Mouse (Mus musculus): ENCODE results near the gene Nr2e3. TPM values are rescaled to one million over a fixed set of nuclear protein-coding genes. Genes with fewer than 3 reads are reported as not detected.

Gene Nr2e3
- polyA plus RNA-seq (2014; fragmentation: Nextera tagmentation; extraction: Ambion mirVana), result not detected in 2 replicates

DNA sequence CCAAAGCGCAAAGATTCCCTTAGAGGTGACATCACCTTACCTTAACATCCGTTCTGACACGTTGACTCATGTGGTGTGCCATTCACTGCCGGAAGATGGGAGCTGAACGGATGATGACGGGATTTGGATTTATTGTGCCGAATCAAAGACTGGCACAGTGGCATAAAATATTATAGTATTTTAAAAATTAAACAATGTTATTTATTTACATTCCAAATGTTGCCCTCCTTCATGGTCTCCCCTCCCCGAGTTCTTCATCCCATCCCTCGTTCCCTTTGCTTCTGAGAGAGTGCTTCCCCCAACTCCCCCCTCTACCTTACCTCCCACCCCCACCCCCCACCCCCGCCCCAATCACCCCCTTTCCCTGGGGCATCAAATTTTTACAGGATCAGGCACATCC, at the start of gene Nr2e3:
TSS of gene Nr2e3 (minus strand) at position 101 of the 400 bp plus-strand sequence.
- 87% methylated on average over 10 of the region's 10 CpGs for WGBS
- Histone ChIP-seq H3K4me1 (ENCODE audit: control insufficient read depth, insufficient read depth, low read length) (no peaks in the 10 kb centered on the region), H3K4me3 (replicated peaks; ENCODE audit: low read depth, low read length) (no peak within 1 kb of the TSS), H3K9me3 (ENCODE audit: control insufficient read depth, low read length) (no peaks in the 10 kb centered on the region), H3K36me3 (ENCODE audit: control insufficient read depth, insufficient read depth, low read length) (no peaks in the 10 kb centered on the region), H3K27ac (replicated peaks; ENCODE audit: low read depth, low read length) (no peak within 1 kb of the TSS), H3K4me2 (ENCODE audit: low read length) (no peak within 1 kb of the TSS), H3K27me3 (ENCODE audit: control insufficient read depth, insufficient read depth, low read length) (no peaks in the 10 kb centered on the region), H3K9ac (replicated peaks; ENCODE audit: low read length) (no peak within 1 kb of the TSS)
- ATAC-seq (ENCODE audit: low FRiP score, low TSS enrichment), result no peak
- no peak for DNase-seq

DNA sequence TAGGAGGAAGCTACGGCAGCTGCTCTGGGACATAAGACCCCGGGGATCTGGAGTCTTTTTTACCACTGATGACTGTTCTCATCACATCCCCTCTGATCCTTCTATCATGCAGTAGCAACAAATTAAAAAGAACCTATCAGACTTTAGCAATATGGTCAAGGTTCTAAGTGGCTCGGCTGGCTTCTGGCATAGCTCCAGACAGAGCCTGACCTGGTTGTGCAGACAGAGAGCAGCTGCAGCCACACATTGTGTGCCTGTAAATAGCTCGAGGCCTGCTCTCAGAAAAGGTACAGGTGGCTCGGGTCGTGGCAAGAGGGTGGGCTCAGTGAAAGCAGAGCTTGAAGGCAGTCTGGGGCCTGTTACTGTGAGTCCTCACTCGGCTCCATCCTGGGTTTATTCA, 48.5 kb upstream of the Nr2e3 start:
- Histone ChIP-seq H3K4me1 (ENCODE audit: control insufficient read depth, insufficient read depth, low read length) (no peaks in the 10 kb centered on the region), H3K9me3 (ENCODE audit: control insufficient read depth, low read length) (no peaks in the 10 kb centered on the region), H3K4me3 (replicated peaks; ENCODE audit: low read depth, low read length) (no peak overlapping the region), H3K27ac (replicated peaks; ENCODE audit: low read depth, low read length) (no peak overlapping the region), H3K36me3 (ENCODE audit: control insufficient read depth, insufficient read depth, low read length) (no peaks in the 10 kb centered on the region), H3K27me3 (ENCODE audit: control insufficient read depth, insufficient read depth, low read length) (no peaks in the 10 kb centered on the region), H3K4me2 (ENCODE audit: low read length) (no peak overlapping the region), H3K9ac (replicated peaks; ENCODE audit: low read length) (no peak overlapping the region)
- 59% methylated on average over 7 of the region's 7 CpGs for WGBS
- DNase-seq, result no peak
- ATAC-seq (ENCODE audit: low FRiP score, low TSS enrichment), result no peak

DNA sequence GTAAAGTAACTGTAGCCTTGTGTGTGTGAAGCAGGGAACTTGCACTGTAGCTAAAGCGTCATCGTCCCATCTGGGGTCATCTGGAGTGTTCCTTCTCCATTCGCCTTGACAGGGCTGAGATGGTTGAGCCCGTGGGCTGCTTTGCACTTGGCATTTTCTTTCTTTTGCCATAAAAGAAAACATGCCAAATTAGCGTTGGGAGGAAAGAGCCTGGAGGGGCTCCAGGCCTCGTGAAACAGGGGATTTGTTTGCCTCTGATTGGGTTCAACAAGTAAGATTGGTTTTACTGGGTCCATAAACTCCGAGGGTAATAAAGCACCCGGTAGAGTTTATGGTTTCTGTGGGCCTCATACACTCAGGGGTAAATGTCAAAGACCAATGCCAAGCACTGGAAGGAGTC, 41.9 kb upstream of the Nr2e3 start:
- H3K4me2 ChIP-seq (ENCODE audit: low read length), result no peak overlapping the region
- no peaks in the 10 kb centered on the region for H3K4me1 ChIP-seq (ENCODE audit: control insufficient read depth, insufficient read depth, low read length)
- no peaks in the 10 kb centered on the region for H3K36me3 ChIP-seq (ENCODE audit: control insufficient read depth, insufficient read depth, low read length)
- H3K4me3 ChIP-seq (replicated peaks; ENCODE audit: low read depth, low read length), result no peak overlapping the region
- H3K9ac ChIP-seq (replicated peaks; ENCODE audit: low read length), result no peak overlapping the region
- H3K27ac ChIP-seq (replicated peaks; ENCODE audit: low read depth, low read length), result no peak overlapping the region
- no peaks in the 10 kb centered on the region for H3K9me3 ChIP-seq (ENCODE audit: control insufficient read depth, low read length)
- no peak for ATAC-seq (ENCODE audit: low FRiP score, low TSS enrichment)
- H3K27me3 ChIP-seq (ENCODE audit: control insufficient read depth, insufficient read depth, low read length), result no peaks in the 10 kb centered on the region
- no peak for DNase-seq
- 90% methylated on average over 8 of the region's 8 CpGs for WGBS

DNA sequence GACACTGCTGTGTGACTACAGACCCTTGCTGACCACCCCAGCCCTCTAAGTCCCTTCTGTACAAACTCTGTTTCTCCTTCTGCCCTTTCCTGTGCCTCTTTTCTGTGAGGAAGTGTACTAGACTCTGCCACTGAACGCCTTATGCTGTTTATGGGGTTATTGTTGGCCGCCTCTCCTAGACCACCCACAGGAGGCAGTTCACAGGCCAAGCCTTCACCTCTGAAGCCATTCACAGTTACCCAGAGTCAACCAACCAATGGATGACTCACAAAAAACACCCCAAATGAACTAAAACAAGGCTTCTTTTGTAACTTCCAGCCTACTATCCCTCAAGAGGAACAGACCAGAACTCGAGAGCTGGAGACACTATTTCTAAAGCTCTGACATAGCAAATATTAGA, 41.0 kb upstream of the Nr2e3 start:
- no peaks in the 10 kb centered on the region for H3K4me1 ChIP-seq (ENCODE audit: control insufficient read depth, insufficient read depth, low read length)
- H3K36me3 ChIP-seq (ENCODE audit: control insufficient read depth, insufficient read depth, low read length), result no peaks in the 10 kb centered on the region
- H3K4me2 ChIP-seq (ENCODE audit: low read length), result no peak overlapping the region
- no peak for ATAC-seq (ENCODE audit: low FRiP score, low TSS enrichment)
- H3K9ac ChIP-seq (replicated peaks; ENCODE audit: low read length), result no peak overlapping the region
- H3K4me3 ChIP-seq (replicated peaks; ENCODE audit: low read depth, low read length), result no peak overlapping the region
- H3K9me3 ChIP-seq (ENCODE audit: control insufficient read depth, low read length), result no peaks in the 10 kb centered on the region
- 80% methylated on average over 3 of the region's 3 CpGs for WGBS
- H3K27ac ChIP-seq (replicated peaks; ENCODE audit: low read depth, low read length), result no peak overlapping the region
- no peak for DNase-seq
- H3K27me3 ChIP-seq (ENCODE audit: control insufficient read depth, insufficient read depth, low read length), result no peaks in the 10 kb centered on the region

DNA sequence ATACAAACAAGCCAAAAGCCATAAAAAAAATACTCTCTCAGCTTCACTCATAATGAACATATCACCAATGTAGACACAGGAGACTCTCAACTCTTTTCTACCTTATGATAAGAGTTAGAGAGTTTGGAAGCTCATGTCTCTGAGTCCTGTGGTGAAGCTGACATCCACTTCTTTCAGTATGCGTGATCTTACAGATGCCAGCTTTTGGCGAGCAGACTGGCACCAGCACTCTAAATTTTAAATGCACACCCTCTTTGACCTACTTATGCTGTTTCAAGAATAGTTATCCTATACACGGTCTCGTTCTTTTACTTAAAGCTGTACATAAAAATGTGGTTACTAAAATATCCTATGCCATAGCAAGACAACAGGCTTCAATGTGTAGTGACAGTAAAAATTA, 37.3 kb upstream of the Nr2e3 start:
- Histone ChIP-seq H3K27me3 (ENCODE audit: control insufficient read depth, insufficient read depth, low read length) (no peaks in the 10 kb centered on the region), H3K27ac (replicated peaks; ENCODE audit: low read depth, low read length) (no peak overlapping the region), H3K4me3 (replicated peaks; ENCODE audit: low read depth, low read length) (no peak overlapping the region), H3K9ac (replicated peaks; ENCODE audit: low read length) (no peak overlapping the region), H3K9me3 (ENCODE audit: control insufficient read depth, low read length) (no peaks in the 10 kb centered on the region), H3K36me3 (ENCODE audit: control insufficient read depth, insufficient read depth, low read length) (no peaks in the 10 kb centered on the region), H3K4me2 (ENCODE audit: low read length) (no peak overlapping the region), H3K4me1 (ENCODE audit: control insufficient read depth, insufficient read depth, low read length) (no peaks in the 10 kb centered on the region)
- 93% methylated on average over 4 of the region's 4 CpGs for WGBS
- ATAC-seq (ENCODE audit: low FRiP score, low TSS enrichment) (no peak), DNase-seq (no peak)

DNA sequence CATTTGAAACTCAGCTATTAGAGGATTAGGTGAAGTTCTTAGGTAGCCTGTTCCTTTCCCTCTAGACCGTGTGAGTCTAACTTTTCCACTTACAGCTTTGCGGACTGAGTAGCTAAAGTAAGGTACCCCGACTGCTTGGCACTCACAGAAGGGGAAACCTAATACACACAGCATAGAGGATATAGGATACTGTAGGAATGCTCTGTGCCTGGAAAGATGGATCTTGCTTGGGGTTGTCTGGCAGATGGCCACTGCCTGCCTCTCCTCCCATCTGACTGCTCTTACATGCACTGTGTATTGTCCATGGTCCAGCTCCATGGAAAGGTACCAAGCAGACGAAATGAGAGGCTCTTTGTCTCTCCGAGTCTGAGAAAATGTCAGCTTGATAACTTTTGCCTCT, 30.9 kb upstream of the Nr2e3 start:
- WGBS, result 78% methylated on average over 5 of the region's 5 CpGs
- DNase-seq, result no peak

DNA sequence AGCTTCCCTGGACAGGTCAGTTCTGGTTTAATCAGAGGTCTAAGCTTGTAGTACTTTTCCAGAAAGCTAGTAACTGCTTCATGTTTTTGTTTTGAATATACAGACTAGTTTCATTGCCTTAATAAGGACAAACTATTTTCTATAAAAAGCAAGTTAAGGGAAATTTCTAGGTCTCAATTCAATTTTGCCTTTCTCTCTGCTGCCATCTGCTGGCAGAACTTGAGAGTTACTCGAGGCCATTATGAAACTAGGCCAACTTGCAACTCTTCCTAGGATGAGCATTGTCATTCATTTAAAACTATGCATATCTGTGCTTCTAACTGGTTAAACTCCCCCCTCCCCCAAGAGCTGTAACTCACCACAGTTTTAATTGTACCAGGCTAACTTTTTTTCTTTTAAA, 29.4 kb upstream of the Nr2e3 start:
- Histone ChIP-seq H3K27ac (replicated peaks; ENCODE audit: low read depth, low read length) (no peak overlapping the region), H3K4me2 (ENCODE audit: low read length) (no peak overlapping the region), H3K36me3 (ENCODE audit: control insufficient read depth, insufficient read depth, low read length) (no peaks in the 10 kb centered on the region), H3K4me1 (ENCODE audit: control insufficient read depth, insufficient read depth, low read length) (no peaks in the 10 kb centered on the region), H3K27me3 (ENCODE audit: control insufficient read depth, insufficient read depth, low read length) (no peaks in the 10 kb centered on the region), H3K9ac (replicated peaks; ENCODE audit: low read length) (no peak overlapping the region), H3K4me3 (replicated peaks; ENCODE audit: low read depth, low read length) (no peak overlapping the region), H3K9me3 (ENCODE audit: control insufficient read depth, low read length) (no peaks in the 10 kb centered on the region)
- DNase-seq, result peak; percentile 90
- 0% methylated on average over 1 of the region's 1 CpGs for WGBS
- no peak for ATAC-seq (ENCODE audit: low FRiP score, low TSS enrichment)

More for the DNA sequence above, 30.9 kb upstream of the Nr2e3 start:
- no peak overlapping the region for H3K9ac ChIP-seq (replicated peaks; ENCODE audit: low read length)
- H3K4me2 ChIP-seq (ENCODE audit: low read length), result no peak overlapping the region
- no peak for ATAC-seq (ENCODE audit: low FRiP score, low TSS enrichment)
- H3K27me3 ChIP-seq (ENCODE audit: control insufficient read depth, insufficient read depth, low read length), result no peaks in the 10 kb centered on the region
- H3K36me3 ChIP-seq (ENCODE audit: control insufficient read depth, insufficient read depth, low read length), result no peaks in the 10 kb centered on the region
- H3K4me1 ChIP-seq (ENCODE audit: control insufficient read depth, insufficient read depth, low read length), result no peaks in the 10 kb centered on the region
- H3K9me3 ChIP-seq (ENCODE audit: control insufficient read depth, low read length), result no peaks in the 10 kb centered on the region
- H3K27ac ChIP-seq (replicated peaks; ENCODE audit: low read depth, low read length), result no peak overlapping the region
- no peak overlapping the region for H3K4me3 ChIP-seq (replicated peaks; ENCODE audit: low read depth, low read length)

DNA sequence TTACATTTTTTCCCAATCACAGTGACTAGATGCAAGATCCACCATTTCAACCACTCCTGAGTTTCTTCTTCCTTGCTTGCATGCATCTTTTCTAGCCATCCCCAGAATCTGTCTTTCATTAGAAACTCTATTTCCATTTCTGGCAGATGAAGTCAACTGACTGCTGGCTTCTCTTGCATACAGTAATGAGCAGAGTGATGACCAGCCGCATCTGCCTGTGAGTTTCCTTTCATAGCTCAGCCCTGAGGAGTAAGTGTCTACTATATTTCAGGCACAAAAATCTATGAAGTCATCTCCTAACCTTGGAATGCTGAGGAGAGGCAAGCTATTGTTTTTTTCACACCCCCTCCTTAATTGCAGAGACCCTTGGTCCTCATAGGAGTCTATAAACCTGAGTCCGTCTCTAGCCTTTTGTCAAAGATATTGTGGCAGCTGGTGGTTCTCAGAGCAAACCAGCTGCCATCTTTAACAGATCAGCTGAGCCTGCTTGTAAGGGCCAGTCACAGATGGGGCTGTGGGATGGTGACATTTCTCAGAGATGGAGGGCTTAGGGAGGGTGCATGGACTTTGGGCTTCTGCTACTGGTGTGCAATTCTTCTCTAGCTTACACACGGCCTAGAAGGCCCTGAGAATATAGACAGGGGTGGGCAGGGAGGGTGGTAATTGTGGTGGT, 25.6 kb upstream of the Nr2e3 start:
- Histone ChIP-seq H3K4me1 (ENCODE audit: control insufficient read depth, insufficient read depth, low read length) (no peaks in the 10 kb centered on the region), H3K9me3 (ENCODE audit: control insufficient read depth, low read length) (no peaks in the 10 kb centered on the region), H3K27ac (replicated peaks; ENCODE audit: low read depth, low read length) (no peak overlapping the region), H3K9ac (replicated peaks; ENCODE audit: low read length) (no peak overlapping the region), H3K27me3 (ENCODE audit: control insufficient read depth, insufficient read depth, low read length) (no peaks in the 10 kb centered on the region), H3K36me3 (ENCODE audit: control insufficient read depth, insufficient read depth, low read length) (no peaks in the 10 kb centered on the region), H3K4me3 (replicated peaks; ENCODE audit: low read depth, low read length) (no peak overlapping the region), H3K4me2 (ENCODE audit: low read length) (no peak overlapping the region)
- WGBS, result 71% methylated on average over 3 of the region's 3 CpGs
- no peak for ATAC-seq (ENCODE audit: low FRiP score, low TSS enrichment)
- DNase-seq, result no peak

DNA sequence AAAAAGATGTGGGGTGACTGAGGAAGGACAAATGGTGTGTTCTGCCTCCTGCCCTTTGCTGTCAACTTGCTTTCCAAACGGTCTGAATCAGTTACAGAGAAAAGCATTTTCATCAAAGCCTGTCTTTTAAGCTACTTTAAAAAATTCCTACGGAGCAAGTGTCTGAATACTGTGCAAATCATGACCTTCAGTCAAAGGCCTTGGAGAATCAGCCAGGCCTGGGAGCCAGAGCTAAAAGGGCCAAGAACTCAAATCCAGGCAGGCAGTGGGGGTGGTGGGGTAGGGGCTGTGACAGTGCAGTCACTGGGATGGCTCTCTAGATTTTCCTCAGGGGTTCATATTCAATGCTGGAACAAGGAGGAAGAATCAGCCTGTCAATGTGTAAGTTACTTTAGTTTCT, 20.7 kb upstream of the Nr2e3 start:
- Histone ChIP-seq H3K4me2 (ENCODE audit: low read length) (no peak overlapping the region), H3K9ac (replicated peaks; ENCODE audit: low read length) (no peak overlapping the region), H3K4me1 (ENCODE audit: control insufficient read depth, insufficient read depth, low read length) (no peaks in the 10 kb centered on the region), H3K36me3 (ENCODE audit: control insufficient read depth, insufficient read depth, low read length) (no peaks in the 10 kb centered on the region), H3K9me3 (ENCODE audit: control insufficient read depth, low read length) (no peaks in the 10 kb centered on the region), H3K27me3 (ENCODE audit: control insufficient read depth, insufficient read depth, low read length) (no peaks in the 10 kb centered on the region), H3K27ac (replicated peaks; ENCODE audit: low read depth, low read length) (no peak overlapping the region), H3K4me3 (replicated peaks; ENCODE audit: low read depth, low read length) (no peak overlapping the region)
- 33% methylated on average over 2 of the region's 2 CpGs for WGBS
- ATAC-seq (ENCODE audit: low FRiP score, low TSS enrichment) (no peak), DNase-seq (no peak)

All from midbrain, embryonic 14.5 days (tissue).